Mouse (Mus musculus) limb, embryonic 14.5 days (tissue): Measurements from ENCODE around the gene Gm7942. TPM values are rescaled to one million over a fixed set of nuclear protein-coding genes. Genes with fewer than 3 reads are reported as not detected.
"Not testable (repeated sequence)": the region's sequence is repeated elsewhere in the genome, so short reads cannot be mapped to it uniquely, and the experiment has no call there.

ENCODE experiments used
- ATAC-seq: fragments of 200-750 bp; cut with Nextera tagmentation; 2 replicates; pipeline ENCODE4 v1.8.0; 2017; ENCODE audit warnings: low read depth, moderate number of reproducible peaks, moderate TSS enrichment; ENCODE audit not compliant: low FRiP score
- DNase-seq: peaks from one replicate; pipeline ENCODE4 v3.0.0-alpha.2; 2015; ENCODE audit warnings: low spot score
- H3K27ac ChIP-seq: fragments of 300-500 bp; sonication (generic); replicated peaks from 2 replicates; pipeline ENCODE4 v1.5.1; 2014; ENCODE audit warnings: low read depth, mild to moderate bottlenecking, low read length, moderate library complexity, mixed read lengths
- H3K27me3 ChIP-seq: fragments of 300-500 bp; sonication (generic); 2 replicates; pipeline ENCODE4 v1.6.1; 2014; ENCODE audit warnings: low read length, mixed read lengths; ENCODE audit not compliant: control insufficient read depth, insufficient read depth
- H3K36me3 ChIP-seq: fragments of 300-500 bp; sonication (generic); 2 replicates; pipeline ENCODE4 v1.6.1; 2014; ENCODE audit warnings: mild to moderate bottlenecking, low read length, moderate library complexity, mixed read lengths; ENCODE audit not compliant: control insufficient read depth, insufficient read depth
- H3K4me1 ChIP-seq: fragments of 300-500 bp; sonication (generic); 2 replicates; pipeline ENCODE4 v1.6.1; 2014; ENCODE audit warnings: antibody characterized with exemption, low read length, mixed read lengths; ENCODE audit not compliant: control insufficient read depth, insufficient read depth
- H3K4me2 ChIP-seq: fragments of 300-500 bp; sonication (generic); replicated peaks from 2 replicates; pipeline ENCODE4 v1.6.1; 2014; ENCODE audit warnings: low read depth, mild to moderate bottlenecking, low read length, moderate library complexity; ENCODE audit not compliant: severe bottlenecking
- H3K4me3 ChIP-seq: fragments of 300-500 bp; sonication (generic); replicated peaks from 2 replicates; pipeline ENCODE4 v1.5.1; 2014; ENCODE audit warnings: low read length
- H3K9ac ChIP-seq: fragments of 300-500 bp; sonication (generic); 2 replicates; pipeline ENCODE4 v1.6.1; 2014; ENCODE audit warnings: mild to moderate bottlenecking, low read depth, low read length, moderate library complexity; ENCODE audit not compliant: severe bottlenecking
- H3K9me3 ChIP-seq: fragments of 300-500 bp; sonication (generic); 2 replicates; pipeline ENCODE4 v1.6.1; 2016; ENCODE audit warnings: low read length; ENCODE audit not compliant: control insufficient read depth
- WGBS: fragments of 180-500 bp; shearing (Covaris S2); extraction: QIAGEN DNeasy Blood & Tissue Kit; methylation state at CpG from one replicate; pipeline ENCODE4 v1.1.7; 2014; 5-methylcytosine and 5-hydroxymethylcytosine counted together
- polyA plus RNA-seq, 2 experiments: library from polyadenylated mRNA; depleted of rRNA in 1 of 2; stranded (reverse) in 1 of 2; unstranded in 1 of 2; fragments of >200 nt; fragmentation: Nextera tagmentation in 1 of 2; extraction: Ambion mirVana in 1 of 2; gene quantifications; 2 replicates each; pipeline versions ENCODE4 v1.2.1 to v1.2.3; 2012 to 2014

The Gm7942 gene
- polyA plus RNA-seq (2012; rRNA removed) (not detected in 2 replicates), polyA plus RNA-seq (2014; fragmentation: Nextera tagmentation; extraction: Ambion mirVana) (not detected in 2 replicates)

GRCm38 (mm10) chr5:95106638-95107037, at the start of gene Gm7942:
Gene Gm7942, plus strand, starts transcription at chr5:95106938.
- H3K4me3 ChIP-seq, H3K9me3 ChIP-seq, H3K27me3 ChIP-seq, H3K4me2 ChIP-seq, ATAC-seq, H3K4me1 ChIP-seq, H3K27ac ChIP-seq, DNase-seq, H3K36me3 ChIP-seq, H3K9ac ChIP-seq: not testable (repeated sequence)
- WGBS = no CpG with 5 or more reads among the region's 3 CpGs

Other genes starting within 250 kb of the Gm7942 start
- not detected in 2 replicates for gene Gm3183, start 241.5 kb upstream of the Gm7942 start, polyA plus RNA-seq (2012; rRNA removed)
- gene Gm3183, start 241.5 kb upstream of the Gm7942 start, polyA plus RNA-seq (2014; fragmentation: Nextera tagmentation; extraction: Ambion mirVana) = not detected in 2 replicates
- not detected in 2 replicates for gene Gm6367, start 118.3 kb upstream of the Gm7942 start, polyA plus RNA-seq (2012; rRNA removed)
- gene Gm6367, start 118.3 kb upstream of the Gm7942 start, polyA plus RNA-seq (2014; fragmentation: Nextera tagmentation; extraction: Ambion mirVana) = not detected in 2 replicates
- not detected in 2 replicates for gene Gm16513, start 75.7 kb downstream of the Gm7942 start, polyA plus RNA-seq (2012; rRNA removed)
- gene Gm16513, start 75.7 kb downstream of the Gm7942 start, polyA plus RNA-seq (2014; fragmentation: Nextera tagmentation; extraction: Ambion mirVana) = not detected in 2 replicates
- not detected in 2 replicates for gene Gm10424, start 165.8 kb downstream of the Gm7942 start, polyA plus RNA-seq (2012; rRNA removed)
- not detected in 2 replicates for gene Gm10424, start 165.8 kb downstream of the Gm7942 start, polyA plus RNA-seq (2014; fragmentation: Nextera tagmentation; extraction: Ambion mirVana)
- gene Gm3259, start 199.0 kb downstream of the Gm7942 start, polyA plus RNA-seq (2012; rRNA removed) = not detected in 2 replicates
- gene Gm3259, start 199.0 kb downstream of the Gm7942 start, polyA plus RNA-seq (2014; fragmentation: Nextera tagmentation; extraction: Ambion mirVana) = not detected in 2 replicates